Mouse (Mus musculus): Measurements from ENCODE around the gene Tmprss9. TPM values are rescaled to one million over a fixed set of nuclear protein-coding genes. Genes with fewer than 3 reads are reported as not detected.

Tmprss9 gene
- total RNA-seq, 1 experiment from 2014 or later, result not detected

DNA sequence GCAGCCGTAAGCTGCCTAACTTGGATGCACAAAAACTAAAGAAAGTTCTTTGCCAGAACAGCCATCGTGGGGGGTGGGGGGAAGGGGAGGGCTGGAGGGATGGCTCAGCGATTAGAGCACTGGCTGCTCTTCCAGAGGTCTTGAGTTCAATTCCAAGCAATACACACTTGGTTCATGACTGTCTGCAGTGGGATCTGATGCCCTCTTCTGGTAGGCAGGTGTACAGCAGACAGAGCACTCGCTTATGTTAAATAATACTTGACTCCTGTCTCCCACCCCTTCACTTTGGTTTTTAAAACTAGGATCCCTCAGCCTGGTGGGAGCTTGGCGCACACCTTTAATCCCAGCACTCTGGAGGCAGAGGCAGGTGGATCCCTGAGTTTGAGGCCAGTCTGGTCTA, 4.4 kb downstream of the Tmprss9 start:
- ATAC-seq (ENCODE audit: extremely low read depth, insufficient number of reproducible peaks, low FRiP score, poor library complexity, severe bottlenecking), result peak; percentile 63

DNA sequence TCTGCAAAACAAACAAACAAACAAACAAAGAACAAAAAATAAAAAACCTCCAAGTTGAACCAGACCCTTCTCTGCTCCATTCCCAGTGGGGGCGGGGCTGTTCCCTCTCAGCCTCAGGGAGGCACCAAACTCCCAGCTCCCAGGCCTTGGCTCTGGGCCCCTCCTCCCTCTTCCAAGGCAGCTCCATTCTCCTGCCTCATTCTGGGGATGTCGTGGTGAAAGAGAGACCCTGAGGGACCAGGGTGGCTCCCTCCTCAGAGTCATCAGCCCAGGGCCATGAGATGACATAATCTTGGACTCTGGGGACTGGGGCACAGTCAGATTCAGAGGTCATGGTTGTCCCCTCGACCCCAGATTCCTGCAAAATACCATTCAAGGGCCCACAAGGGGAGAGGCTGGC, 4.9 kb downstream of the Tmprss9 start:
- ATAC-seq (ENCODE audit: extremely low read depth, insufficient number of reproducible peaks, low FRiP score, poor library complexity, severe bottlenecking), result no peak

DNA sequence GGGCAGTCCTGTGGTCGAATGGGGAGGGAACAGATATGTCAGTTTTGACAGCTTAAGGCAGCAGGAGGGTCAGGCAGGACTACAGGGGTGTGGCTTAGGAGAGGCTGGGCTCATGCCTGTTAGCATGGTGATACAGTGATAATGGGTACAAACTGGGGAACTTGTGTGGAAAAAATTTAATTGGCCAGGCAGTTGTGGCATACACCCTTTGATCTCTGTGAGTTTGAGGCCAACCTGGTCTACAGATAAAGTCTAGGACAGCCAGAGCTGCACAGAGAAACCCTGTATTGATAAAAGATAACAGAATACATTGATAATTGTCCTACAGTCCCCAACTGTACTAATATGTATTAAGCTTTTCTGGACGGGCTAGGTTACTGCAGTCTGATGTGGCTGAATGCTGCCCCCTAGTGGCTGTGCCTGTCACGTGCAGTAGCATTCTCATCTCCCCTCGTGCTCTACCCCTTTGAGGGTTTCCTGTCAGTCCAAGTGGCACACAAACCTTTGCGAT, 8.5 kb downstream of the Tmprss9 start:
- ATAC-seq (ENCODE audit: extremely low read depth, insufficient number of reproducible peaks, low FRiP score, poor library complexity, severe bottlenecking), result peak; percentile 71

DNA sequence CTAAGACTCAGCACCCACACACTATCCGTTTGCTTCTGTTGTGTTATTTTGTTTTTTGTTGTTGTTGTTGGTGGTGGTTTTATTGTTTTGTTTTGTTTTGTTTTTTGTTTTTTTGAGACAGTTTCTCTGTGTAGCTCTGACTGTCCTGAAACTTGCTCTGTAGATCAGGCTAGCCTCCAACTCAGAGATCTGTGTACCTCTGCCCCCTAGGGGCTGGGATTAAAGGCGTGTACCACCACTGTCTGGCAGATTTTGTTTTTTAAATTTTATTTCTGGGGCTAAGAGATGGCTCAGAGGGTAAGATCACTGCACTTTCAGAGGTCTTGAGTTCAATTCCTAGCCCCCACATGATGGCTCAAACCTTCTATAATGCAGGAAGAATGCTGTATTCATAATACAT, 9.3 kb downstream of the Tmprss9 start:
- no peak for ATAC-seq (ENCODE audit: extremely low read depth, insufficient number of reproducible peaks, low FRiP score, poor library complexity, severe bottlenecking)

DNA sequence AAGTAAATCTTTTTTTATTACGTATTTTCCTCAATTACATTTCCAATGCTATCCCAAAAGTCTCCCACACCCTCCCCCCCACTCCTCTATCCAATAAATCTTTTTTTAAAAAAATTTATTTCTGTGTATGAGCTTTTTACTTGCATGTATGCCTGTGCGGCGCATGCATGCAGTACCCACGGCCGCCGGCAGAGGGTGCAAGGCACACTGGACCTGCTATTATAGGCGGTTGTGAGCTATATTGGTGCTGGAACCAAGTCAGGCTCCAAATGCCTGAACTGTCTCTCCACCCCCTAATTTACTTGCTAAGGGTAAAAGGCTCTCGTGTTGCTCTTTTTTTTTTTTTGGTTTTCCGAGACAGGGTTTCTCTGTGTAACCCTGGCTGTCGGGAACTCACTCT, 9.7 kb downstream of the Tmprss9 start:
- peak; percentile 49; the same call in 1 of the 2 replicates for ATAC-seq (ENCODE audit: extremely low read depth, insufficient number of reproducible peaks, low FRiP score, poor library complexity, severe bottlenecking)

DNA sequence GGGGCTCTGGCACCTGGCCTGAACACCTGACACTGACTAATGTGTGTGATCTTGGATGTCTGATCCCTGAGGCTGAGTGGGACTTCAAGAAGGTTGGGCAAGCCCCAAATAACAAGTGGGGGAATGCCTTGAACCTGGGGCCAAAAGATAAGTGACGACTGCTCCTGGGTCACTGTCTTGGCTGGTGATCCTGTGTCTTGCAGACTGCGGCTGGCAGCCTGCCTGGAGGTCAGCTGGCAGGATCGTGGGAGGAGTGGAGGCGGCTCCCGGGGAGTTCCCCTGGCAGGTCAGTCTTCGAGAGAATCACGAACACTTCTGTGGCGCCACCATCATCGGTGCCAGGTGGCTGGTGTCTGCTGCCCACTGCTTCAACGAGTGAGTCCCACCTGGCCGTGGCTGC, 15.5 kb downstream of the Tmprss9 start:
- no peak for ATAC-seq (ENCODE audit: extremely low read depth, insufficient number of reproducible peaks, low FRiP score, poor library complexity, severe bottlenecking)

DNA sequence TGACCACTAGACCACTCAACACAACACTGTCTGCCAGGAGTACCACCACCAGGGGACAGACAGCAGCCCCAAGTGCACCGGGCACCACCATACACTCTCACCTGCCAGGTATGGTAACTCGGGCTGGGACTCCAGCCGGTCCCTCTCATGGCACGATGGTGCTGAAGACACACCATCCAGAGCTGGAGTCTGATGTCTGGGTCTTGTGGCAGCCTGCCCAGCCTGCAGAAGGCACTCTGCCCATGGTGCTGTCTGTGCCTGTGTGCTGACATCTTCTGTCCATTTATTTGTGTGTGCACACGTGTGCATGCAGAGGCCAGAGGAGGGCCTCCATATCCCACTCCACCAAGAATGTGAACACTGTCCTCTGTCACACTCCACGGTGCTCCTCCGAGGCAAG, 23.5 kb downstream of the Tmprss9 start:
- no peak for ATAC-seq (ENCODE audit: extremely low read depth, insufficient number of reproducible peaks, low FRiP score, poor library complexity, severe bottlenecking)

DNA sequence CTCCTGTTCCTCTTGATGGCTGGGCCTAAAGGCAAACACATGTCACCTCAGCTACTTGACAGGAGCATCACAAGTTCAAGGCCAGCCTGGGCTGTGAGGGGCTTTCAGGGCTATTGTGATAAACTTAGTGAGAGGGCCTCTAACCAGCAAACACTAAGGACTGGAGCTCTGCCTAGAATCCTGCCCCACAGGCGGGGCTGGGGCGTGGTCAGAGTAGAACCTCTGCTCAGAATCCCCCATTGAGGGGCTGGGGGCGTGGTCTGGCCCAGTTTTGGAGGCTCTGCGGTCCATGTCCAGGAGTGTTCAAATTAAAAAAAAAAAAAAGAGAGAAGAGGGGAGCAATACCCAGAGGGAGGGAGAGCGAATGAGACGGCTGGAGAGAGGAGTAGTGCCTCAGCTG, 24.0 kb downstream of the Tmprss9 start:
- no peak for ATAC-seq (ENCODE audit: extremely low read depth, insufficient number of reproducible peaks, low FRiP score, poor library complexity, severe bottlenecking)

DNA sequence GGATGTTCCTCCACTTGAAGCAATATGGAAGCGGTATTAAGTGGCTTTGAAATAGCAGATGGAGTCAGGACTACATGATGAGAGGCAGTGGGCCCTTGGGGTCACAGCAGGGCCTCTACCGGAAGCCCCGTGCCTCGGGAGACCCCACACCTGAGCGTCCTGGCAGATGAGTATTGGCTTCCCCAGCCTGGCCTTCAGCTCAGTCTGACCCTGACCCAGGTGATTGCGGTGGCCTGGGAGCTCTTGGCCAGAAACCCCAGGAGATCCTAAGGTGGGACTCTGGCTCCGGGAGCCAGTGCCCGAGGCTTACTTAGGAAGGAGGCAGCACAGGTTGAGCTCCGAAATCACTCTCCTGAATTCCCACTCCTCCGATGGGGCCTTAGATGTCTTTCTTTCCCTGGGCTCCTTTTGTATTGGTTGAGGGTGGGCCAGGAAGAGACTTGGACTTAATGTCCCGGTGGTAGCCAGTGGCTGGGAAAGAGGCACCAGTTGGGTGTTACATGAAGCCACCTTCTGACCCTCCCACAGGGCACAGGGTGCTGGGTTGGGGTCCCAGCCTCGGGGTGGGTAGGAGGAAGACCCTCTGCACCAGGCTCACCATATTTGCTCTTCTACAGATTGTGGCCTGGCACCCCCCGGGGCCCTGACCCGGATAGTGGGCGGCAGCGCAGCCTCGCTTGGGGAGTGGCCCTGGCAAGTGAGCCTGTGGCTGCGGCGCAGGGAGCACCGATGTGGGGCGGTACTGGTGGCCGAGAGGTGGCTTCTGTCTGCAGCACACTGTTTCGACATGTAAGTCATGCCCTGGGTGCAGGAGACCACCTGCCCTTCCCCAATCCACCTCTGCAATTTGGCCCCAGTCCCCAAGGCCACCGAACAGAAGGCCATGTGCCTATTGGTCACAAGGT, 25.2 kb downstream of the Tmprss9 start:
- no peak for ATAC-seq (ENCODE audit: extremely low read depth, insufficient number of reproducible peaks, low FRiP score, poor library complexity, severe bottlenecking)

DNA sequence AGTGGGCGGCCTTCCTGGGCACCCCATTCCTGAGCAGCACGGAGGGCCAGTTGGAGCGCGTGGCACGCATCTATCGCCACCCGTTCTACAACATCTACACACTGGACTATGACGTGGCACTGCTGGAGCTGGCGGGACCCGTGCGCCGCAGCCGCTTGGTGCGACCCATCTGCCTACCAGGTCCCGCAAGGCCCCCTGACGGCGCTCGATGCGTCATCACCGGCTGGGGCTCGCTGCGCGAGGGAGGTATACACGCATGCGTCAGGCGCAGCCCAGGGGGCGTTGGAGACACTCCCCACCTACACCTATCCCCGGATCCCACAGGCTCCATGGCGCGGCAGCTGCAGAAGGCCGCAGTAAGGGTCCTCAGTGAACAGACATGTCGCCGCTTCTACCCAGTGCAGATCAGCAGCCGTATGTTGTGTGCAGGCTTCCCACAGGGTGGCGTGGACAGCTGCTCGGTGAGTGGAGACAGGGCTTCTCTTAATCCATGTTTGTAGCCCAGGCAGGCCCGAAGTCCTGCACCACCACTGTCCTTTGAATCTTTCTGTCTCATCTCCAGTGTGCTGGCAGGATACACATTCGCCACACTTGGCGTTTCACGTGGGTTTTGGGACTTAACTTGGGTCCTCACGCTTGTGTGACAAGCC, 26.3 kb downstream of the Tmprss9 start:
- no peak for ATAC-seq (ENCODE audit: extremely low read depth, insufficient number of reproducible peaks, low FRiP score, poor library complexity, severe bottlenecking)

DNA sequence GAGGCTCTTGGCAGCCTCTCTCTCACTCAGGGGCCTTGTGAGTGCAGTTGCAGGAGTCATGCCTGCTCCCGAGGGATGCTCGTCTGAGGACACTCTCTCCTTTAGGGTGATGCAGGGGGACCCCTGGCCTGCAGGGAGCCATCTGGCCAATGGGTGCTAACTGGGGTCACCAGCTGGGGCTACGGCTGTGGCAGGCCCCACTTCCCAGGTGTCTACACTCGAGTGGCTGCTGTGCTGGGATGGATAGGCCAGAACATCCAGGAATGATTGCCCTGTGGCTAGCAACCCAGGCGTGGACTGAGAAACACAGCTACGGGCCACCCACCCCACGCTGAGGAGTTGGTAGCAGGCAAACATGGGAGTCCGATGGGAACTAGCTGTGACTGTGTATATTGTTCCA, 27.4 kb downstream of the Tmprss9 start:
- no peak for ATAC-seq (ENCODE audit: extremely low read depth, insufficient number of reproducible peaks, low FRiP score, poor library complexity, severe bottlenecking)

DNA sequence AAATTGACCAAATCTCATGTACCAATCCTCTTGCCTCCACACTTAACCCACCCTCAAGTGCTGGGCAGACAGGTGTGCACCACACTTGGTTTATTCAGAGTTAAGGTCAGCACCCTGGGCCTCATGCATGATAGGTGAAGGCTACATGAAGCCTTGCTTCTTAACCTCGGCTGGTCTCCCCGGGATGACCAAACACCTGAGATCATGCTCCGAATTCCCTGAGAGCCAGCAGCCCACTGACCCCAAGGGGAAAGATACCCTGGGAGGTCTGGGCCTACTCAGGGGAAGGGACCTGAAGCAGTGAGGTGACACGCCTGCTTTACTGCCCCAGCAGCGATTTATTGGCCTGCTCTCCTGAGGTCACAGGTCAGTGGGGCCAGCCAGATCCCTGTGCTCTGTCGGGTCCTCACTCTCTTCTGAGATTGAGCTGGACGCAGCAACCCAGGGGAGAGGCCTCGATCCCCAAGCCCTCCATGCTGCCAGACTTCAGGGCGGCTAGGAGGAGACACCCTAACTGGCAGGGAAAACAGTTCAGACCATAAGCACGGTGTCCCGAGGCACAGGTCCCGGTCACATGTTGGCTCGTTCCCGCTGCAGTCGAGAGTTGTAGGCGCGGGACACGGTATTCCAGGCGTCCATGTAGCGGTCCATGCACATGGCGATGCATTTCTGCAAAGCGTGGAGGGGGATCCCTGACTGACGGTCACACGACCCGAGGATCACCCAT, 28.1 kb downstream of the Tmprss9 start:
- no peak for ATAC-seq (ENCODE audit: extremely low read depth, insufficient number of reproducible peaks, low FRiP score, poor library complexity, severe bottlenecking)

DNA sequence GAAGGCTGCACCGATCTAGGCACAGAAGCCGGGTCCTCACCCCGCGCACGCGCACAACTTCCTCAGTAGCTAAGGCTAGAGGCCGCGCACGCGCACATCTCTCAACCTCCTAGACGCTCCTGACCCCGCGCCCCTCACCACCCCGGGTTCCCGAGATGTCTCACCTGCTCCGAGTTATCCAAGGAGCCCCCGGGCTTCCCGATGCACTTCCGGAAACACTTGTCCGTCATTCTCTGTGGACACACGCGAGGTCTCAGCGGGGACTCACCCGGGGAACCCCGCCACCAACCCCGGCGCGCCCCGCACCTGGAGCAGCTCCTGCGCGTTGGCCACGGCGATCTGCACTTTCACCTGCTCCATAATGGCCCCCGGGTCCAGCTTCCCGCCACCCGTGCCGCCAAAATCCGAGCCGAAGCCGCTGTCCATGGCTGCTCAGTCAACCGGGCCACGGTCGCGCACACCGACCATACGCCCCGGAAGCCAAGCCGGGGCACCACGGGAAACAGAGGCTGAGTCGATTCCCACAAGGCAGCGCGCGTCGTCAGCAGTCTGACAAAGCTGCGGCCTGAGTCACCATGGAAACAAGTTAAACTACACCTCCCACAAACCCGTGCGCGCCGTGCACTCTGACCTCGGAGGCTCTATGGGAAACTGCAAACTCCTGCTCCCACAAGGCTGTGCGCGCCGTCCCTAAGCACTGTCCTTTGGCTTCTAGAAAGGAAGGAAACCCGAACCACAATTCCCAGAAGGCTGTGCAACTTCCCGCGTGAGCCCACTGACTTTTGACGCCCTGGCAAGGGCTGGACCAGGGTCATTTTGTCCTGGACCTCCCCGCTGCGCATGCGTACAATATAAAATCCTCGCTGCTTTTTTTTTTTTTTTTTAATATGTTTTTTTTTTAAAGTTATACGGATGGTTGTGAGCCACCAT, 28.9 kb downstream of the Tmprss9 start, which contains the start of gene Timm13:
Gene Timm13, minus strand, starts transcription at position 652 of the 930 bp plus-strand sequence.
- peak; percentile 91 for ATAC-seq (ENCODE audit: extremely low read depth, insufficient number of reproducible peaks, low FRiP score, poor library complexity, severe bottlenecking)

DNA sequence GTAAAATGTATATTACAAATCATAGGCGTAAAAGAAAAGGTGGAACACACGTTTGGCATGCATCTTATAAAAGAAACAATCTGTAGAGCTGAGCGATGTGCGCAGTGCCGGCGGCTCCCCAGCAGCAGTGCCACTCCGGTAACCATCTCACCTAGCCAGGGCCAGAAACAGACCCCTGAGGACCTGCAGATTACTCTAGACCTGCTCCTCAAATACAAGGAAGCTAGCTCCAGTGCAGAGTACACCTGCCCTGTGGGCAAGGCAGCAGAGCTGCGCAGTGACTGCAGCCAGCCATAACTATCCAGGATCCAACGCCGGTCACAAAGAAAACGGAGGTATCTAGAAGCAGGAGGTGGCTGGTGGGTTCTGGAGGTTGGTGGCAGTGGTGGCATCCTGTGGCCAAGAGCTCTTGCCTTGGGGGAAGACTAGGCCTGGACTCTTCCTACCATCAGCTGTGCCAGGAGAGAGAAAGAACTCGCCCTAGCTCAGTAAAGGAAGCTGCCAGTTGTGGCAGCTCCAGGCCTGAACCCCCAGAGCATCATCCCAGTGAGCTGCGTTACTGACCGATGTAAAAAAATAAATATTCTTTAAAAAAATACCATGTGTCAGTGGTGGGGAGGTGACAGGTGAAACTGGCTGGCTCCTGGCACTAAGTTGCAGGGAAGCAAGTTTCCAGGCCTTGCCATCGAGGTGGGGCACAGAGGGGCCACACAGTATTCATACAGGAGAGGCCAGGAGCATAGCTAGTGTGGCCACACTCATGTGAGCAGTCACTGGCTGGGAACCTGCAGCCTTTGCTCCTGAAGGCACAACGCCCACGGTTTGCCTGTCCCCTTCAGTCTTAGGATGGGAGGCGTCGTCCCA, 30.0 kb downstream of the Tmprss9 start:
- no peak for ATAC-seq (ENCODE audit: extremely low read depth, insufficient number of reproducible peaks, low FRiP score, poor library complexity, severe bottlenecking)

DNA sequence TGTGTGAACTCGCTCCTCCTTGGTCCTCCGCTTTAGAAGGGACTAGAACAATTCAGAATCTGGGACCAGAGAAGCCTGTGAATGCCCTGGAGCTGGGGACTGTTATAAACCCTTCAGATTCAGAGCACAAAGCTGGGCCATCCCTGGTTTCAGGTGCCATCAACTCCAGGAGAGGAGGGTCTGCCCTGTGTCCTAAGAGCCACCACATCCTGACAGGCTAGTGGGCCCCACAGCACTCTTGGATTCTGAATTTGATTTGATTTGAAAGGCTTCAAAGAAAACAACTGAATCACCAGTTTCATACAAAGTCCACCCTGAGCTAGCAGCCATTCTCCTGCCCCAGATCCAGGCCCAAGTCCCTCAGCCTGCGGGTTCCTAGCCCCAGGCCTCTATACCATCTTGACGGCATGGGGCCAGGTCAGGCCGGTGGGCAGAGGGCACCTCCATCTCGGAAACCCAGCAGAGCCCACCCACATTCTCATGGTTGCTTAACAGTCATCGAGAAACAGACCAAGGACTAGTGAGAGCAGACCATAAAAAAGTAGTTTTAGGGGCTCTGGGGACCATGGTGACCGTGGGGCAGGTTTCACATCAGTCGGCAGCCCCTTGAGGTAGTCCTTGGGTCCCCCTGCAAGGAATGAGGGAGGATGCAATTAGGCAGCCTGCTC, 30.8 kb downstream of the Tmprss9 start:
- ATAC-seq (ENCODE audit: extremely low read depth, insufficient number of reproducible peaks, low FRiP score, poor library complexity, severe bottlenecking), result no peak

DNA sequence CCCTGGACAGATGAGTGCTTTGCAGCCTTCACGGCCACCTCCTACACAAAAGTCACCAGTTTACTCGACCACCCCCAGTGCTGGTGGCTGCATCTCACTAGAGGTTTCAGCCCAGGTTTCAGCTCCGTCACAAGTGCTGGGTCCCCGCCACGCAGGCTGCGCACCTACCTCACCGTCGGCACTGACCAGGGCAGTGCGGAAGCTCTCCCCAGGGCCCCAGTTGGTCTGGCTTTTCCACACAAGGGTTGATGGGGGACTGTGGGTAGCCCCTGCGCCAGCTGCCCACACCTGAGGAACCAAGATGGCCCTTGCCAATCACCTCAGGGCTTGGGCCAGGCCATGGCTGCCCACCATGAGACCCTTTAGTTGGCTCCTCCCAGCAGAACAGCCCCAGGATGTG, 31.6 kb downstream of the Tmprss9 start:
- ATAC-seq (ENCODE audit: extremely low read depth, insufficient number of reproducible peaks, low FRiP score, poor library complexity, severe bottlenecking), result no peak

DNA sequence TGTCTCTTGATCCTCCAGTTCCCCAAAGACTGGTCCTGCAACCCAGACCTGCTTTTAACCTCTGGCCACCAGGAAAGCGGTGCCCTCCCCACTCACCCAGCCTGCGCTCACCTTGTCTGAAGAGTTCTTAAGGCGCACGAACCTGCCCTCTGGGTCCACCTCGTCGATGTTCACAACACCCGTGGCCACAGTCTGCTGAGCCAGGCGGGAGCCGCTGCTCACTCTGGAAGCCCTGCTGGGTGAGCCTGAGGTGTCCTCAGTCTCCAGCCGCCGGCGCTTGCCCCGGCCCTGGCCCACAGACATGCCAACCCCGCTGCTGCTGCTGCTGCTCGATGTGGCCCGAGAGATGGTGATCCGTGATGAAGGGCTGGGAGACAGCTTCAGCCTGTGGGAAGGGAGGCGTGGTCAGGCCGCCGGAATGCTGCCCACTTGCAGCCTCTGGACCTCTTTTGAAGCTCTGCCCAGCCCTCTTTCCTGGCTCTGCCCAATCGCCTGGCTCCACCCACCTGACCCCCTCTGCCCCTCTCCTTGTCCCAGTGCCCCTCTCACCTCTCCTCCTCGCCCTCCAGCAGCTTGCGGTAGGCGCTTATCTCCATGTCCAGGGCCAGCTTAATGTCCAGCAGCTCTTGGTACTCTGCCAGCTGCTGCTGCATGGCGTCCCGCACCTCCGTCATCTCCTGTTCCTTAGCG, 32.5 kb downstream of the Tmprss9 start:
- no peak for ATAC-seq (ENCODE audit: extremely low read depth, insufficient number of reproducible peaks, low FRiP score, poor library complexity, severe bottlenecking)

Measured in neutrophil, adult 5-6 weeks (primary cell).